In genomic region chr1:114152855-114153254, GRCm38 (mm10) we compare ENCODE assay signal across 17 mouse cellular contexts.
"Had no signal": no experiment of that assay in that cellular context is flagged by ENCODE, and none has a peak within 500 bp of the region (broad histone marks: within the 10 kb centered on the region; RNA-seq: fewer than 3 reads in every experiment).

No protein-coding gene starts in this region.

- H3K9ac ChIP-seq: lung, embryonic 15.5 days; midbrain, embryonic 13.5 days; midbrain, embryonic 15.5 days; neural tube, embryonic 12.5 days; stomach, embryonic 15.5 days had no signal

- H3K9me3 ChIP-seq: lung, embryonic 15.5 days; megakaryocyte, embryonic 14.5 days; midbrain, embryonic 13.5 days; midbrain, embryonic 15.5 days; neural tube, embryonic 12.5 days; stomach, embryonic 15.5 days had no signal

- ATAC-seq: lung, postnatal 0 days; midbrain, embryonic 13.5 days; midbrain, embryonic 15.5 days had no signal

- H3K4me3 ChIP-seq: lung, embryonic 15.5 days; megakaryocyte, embryonic 14.5 days; midbrain, embryonic 13.5 days; midbrain, embryonic 15.5 days; neural tube, embryonic 12.5 days; stomach, embryonic 15.5 days had no signal

- H3K27me3 ChIP-seq: lung, embryonic 15.5 days; megakaryocyte, embryonic 14.5 days; midbrain, embryonic 13.5 days; midbrain, embryonic 15.5 days; neural tube, embryonic 12.5 days; stomach, embryonic 15.5 days had no signal

- H3K36me3 ChIP-seq: lung, embryonic 15.5 days; midbrain, embryonic 13.5 days; midbrain, embryonic 15.5 days; neural tube, embryonic 12.5 days; stomach, embryonic 15.5 days had no signal

- DNase-seq: lung, adult 2 months; lung, postnatal 14 days; lung, postnatal 36 days; right cerebral cortex, postnatal 14 days; thymus, adult 2 months; thymus, postnatal 25 days; thymus, postnatal 4 days had no signal

- H3K4me1 ChIP-seq: lung, embryonic 15.5 days; megakaryocyte, embryonic 14.5 days; midbrain, embryonic 13.5 days; midbrain, embryonic 15.5 days; neural tube, embryonic 12.5 days; stomach, embryonic 15.5 days had no signal

- H3K27ac ChIP-seq: lung, embryonic 15.5 days; macrophage; midbrain, embryonic 13.5 days; midbrain, embryonic 15.5 days; neural tube, embryonic 12.5 days; stomach, embryonic 15.5 days; stomach, postnatal 0 days had no signal

- H3K4me2 ChIP-seq: lung, embryonic 15.5 days; midbrain, embryonic 11.5 days; midbrain, embryonic 13.5 days; midbrain, embryonic 15.5 days; neural tube, embryonic 12.5 days; stomach, embryonic 15.5 days had no signal
